Mouse (Mus musculus): ENCODE results near the gene Spaca5. TPM values are rescaled to one million over a fixed set of nuclear protein-coding genes. Genes with fewer than 3 reads are reported as not detected.

The Spaca5 gene
- total RNA-seq (2023), result not detected

DNA sequence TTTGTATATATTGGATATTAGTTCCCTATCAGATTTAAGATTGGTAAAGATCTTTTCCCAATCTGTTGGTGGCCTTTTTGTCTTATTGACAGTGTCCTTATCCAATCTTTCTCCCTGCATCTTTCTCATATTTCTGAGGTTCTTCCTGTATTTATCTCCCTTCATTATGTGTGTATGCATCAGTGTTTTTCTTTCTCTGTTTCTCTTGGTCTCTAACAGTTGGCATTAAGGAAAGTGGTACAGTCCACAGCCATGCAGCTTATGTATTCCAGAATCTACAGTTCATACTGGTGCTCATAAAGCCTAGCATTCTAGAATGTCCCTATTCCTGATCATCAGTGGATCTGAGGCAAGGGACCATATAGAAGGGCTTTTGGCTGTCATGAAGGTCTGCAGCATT, at the start of gene Spaca5:
Spaca5 (plus strand) TSS at position 301 of the 400 bp plus-strand sequence.

DNA sequence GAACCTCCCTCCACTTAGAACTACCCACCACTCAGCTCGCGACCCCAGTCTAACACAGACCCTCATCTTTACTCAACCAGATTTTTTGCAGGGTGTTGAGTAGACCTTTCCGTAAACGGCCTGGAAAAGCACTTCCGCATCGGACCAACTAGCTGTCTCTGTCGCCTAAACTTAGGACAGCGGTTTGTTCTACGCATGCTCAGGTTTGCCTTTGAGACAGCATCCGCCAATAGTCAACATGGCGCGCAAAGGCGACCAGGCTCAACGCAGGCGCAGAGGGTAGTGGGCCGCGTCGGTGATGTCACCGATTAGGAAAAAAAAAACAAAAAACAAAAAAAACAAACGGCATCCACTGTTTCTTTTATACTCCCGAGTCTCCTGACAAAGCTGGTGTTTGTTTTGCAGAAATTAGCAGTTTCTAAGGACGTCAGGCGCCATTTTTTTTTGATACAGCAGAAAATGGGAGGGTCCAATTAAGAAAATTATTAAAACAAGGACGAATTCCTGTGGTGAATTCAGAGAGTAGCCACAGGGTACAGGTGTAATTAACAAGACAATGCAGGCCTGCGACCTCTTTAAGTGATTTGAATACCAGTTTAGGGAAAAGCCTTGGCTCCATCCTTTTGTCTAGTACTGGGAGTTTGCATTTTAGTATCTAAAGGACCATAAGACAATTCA, 6.2 kb upstream of the Spaca5 start, which contains the start of gene Zfp182:
Zfp182 (minus strand) TSS at position 451 of the 678 bp plus-strand sequence.

GRCm38 (mm10) chrX:21088983-21089866, 21.0 kb downstream of the Spaca5 start, which contains the start of gene Zfp300:
Zfp300 (minus strand) TSS chrX:21089527.

GRCm38 (mm10) chrX:21115520-21115919, 47.3 kb downstream of the Spaca5 start, which contains the start of gene Ssxa1:
Ssxa1 (plus strand) TSS chrX:21115820.

Other genes with a start within 250 kb of the Spaca5 start
- gene Timp1, start 198.2 kb upstream of the Spaca5 start, total RNA-seq (2023), result under 1 TPM in 1 of 2 experiments, not detected in 1; 0.82 TPM
- 1 to 10 TPM; 1.8 to 2.2 TPM for gene Syn1, start 147.4 kb upstream of the Spaca5 start, total RNA-seq (2023)
- gene Cfp, start 136.9 kb upstream of the Spaca5 start, total RNA-seq (2023), result 100 to 1,000 TPM; 418 to 461 TPM
- 10 to 100 TPM; 15.4 to 17.0 TPM for gene Elk1, start 117.8 kb upstream of the Spaca5 start, total RNA-seq (2023)
- gene Uxt, start 106.4 kb upstream of the Spaca5 start, total RNA-seq (2023), result 10 to 100 TPM; 19.2 to 27.6 TPM
- 10 to 100 TPM; 16.2 to 23.3 TPM for gene Zfp182, start 6.1 kb upstream of the Spaca5 start, total RNA-seq (2023)
- gene Zfp300, start 21.1 kb downstream of the Spaca5 start, total RNA-seq (2023), result under 1 TPM in 1 of 2 experiments, not detected in 1; 0.58 TPM
- not detected for gene Ssxa1, start 47.4 kb downstream of the Spaca5 start, total RNA-seq (2023)
- gene Gm21876, start 107.2 kb downstream of the Spaca5 start, total RNA-seq (2023), result not detected

Measured in monocyte, adult 59 days (primary cell).